Mouse (Mus musculus) heart, embryonic 15.5 days (tissue): ENCODE measurements around the gene Zfp971. TPM values are rescaled to one million over a fixed set of nuclear protein-coding genes. Genes with fewer than 3 reads are reported as not detected.
"Not testable (repeated sequence)": the region's sequence is repeated elsewhere in the genome, so short reads cannot be mapped to it uniquely, and the experiment has no call there.

Experiments
- ATAC-seq: fragments of 200-750 bp; cut with Nextera tagmentation; replicated peaks from 2 replicates; pipeline ENCODE4 v1.8.0; 2017; ENCODE audit warnings: low read depth, moderate TSS enrichment; ENCODE audit not compliant: insufficient number of reproducible peaks, insufficient read depth, low FRiP score
- H3K27ac ChIP-seq: fragments of 300-500 bp; sonication (generic); 2 replicates; pipeline ENCODE4 v1.5.1; 2015; ENCODE audit warnings: mild to moderate bottlenecking, inconsistent platforms
- H3K27me3 ChIP-seq: fragments of 300-500 bp; sonication (generic); 2 replicates; pipeline ENCODE4 v1.6.1; 2015; ENCODE audit warnings: inconsistent platforms
- H3K36me3 ChIP-seq: fragments of 300-500 bp; sonication (generic); 2 replicates; pipeline ENCODE4 v1.6.1; 2015; ENCODE audit warnings: mild to moderate bottlenecking, inconsistent platforms
- H3K4me1 ChIP-seq: fragments of 300-500 bp; sonication (generic); replicated peaks from 2 replicates; pipeline ENCODE4 v1.6.1; 2015; ENCODE audit warnings: inconsistent platforms
- H3K4me2 ChIP-seq: fragments of 300-500 bp; sonication (generic); 2 replicates; pipeline ENCODE4 v1.6.1; 2015; ENCODE audit warnings: inconsistent platforms, mild to moderate bottlenecking, moderate library complexity
- H3K4me3 ChIP-seq: fragments of 300-500 bp; sonication (generic); 2 replicates; pipeline ENCODE4 v1.5.1; 2015; ENCODE audit warnings: mild to moderate bottlenecking, inconsistent platforms
- H3K9ac ChIP-seq: fragments of 300-500 bp; sonication (generic); 2 replicates; pipeline ENCODE4 v1.6.1; 2015; ENCODE audit warnings: mild to moderate bottlenecking, inconsistent platforms
- H3K9me3 ChIP-seq: fragments of 300-500 bp; sonication (generic); replicated peaks from 2 replicates; pipeline ENCODE4 v1.6.1; 2016; ENCODE audit warnings: inconsistent platforms
- WGBS: fragments of 180-500 bp; shearing (Covaris S2); methylation state at CpG from one replicate; pipeline ENCODE4 v1.1.7; 2015; ENCODE audit warnings: mixed read lengths; 5-methylcytosine and 5-hydroxymethylcytosine counted together
- polyA plus RNA-seq: library from polyadenylated mRNA; unstranded; fragments of >200 nt; fragmentation: Nextera tagmentation; extraction: Ambion mirVana; gene quantifications from 2 replicates; pipeline ENCODE4 v1.2.1, GENCODE M21; 2015

Gene Zfp971
- polyA plus RNA-seq, result 13.8 and 14.7 TPM in 2 replicates

DNA sequence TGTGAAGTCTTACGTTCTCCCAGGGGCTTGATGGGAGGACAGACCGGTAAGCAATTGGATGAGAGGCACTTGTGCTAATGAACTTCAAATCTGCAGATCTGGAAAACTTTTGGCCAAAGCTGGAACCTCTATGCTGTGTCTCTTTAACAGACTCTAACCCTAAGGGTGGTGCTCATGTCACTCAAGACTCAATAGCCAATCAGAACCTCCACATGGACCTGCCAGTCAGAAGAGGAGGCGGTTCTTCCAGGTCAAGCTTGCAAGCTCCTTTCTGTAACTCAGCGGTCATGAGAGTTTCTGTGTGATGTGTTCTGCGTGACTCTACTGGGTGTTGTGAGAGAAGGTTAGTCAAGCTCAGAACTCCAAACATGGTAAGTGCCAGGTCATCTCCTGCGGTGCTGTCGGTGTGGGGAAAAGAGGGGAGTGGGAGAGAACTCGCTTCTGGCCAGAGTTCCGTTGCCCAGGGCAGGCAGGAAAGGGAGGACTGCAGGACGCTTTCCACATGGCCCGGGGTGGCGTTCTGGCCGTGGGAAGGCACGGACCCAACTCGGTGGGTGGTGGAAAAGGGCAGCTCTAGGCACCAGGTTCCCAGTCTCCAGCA lies at the start of gene Zfp971:
TSS of gene Zfp971 (plus strand) at position 274 of the 601 bp plus-strand sequence.
- Histone ChIP-seq H3K9ac (peak within 1 kb of the TSS; percentile 66), H3K4me3 (peak within 1 kb of the TSS; percentile 70), H3K27ac (peak within 1 kb of the TSS; percentile 61; the same call in 1 of the 2 replicates), H3K4me2 (peak within 1 kb of the TSS; percentile 60)
- not testable (repeated sequence) for H3K27me3 ChIP-seq, H3K9me3 ChIP-seq, H3K4me1 ChIP-seq, H3K36me3 ChIP-seq, ATAC-seq
- 2% methylated on average over 15 of the region's 15 CpGs for WGBS

DNA sequence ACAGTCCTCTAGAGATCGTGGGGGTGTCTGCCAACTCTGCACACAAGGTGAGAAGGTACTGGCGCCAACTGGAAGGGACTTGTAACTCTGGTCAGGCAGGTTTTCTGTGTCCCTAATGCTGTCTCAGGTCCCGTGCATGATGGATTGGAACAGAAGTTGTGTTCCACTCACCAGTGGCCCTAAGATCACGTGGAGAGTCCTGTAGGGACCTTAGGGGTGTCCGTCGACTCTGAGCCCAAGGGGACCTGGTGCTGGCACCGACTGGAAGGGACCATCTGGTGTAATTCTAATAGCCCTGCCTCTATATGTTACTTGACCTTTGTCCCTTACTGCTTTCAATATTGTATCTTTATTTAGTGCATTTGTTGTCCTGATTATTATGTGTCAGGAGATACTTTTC lies 48.3 kb upstream of the Zfp971 start:
- not testable (repeated sequence) for H3K4me1 ChIP-seq, H3K9me3 ChIP-seq, H3K36me3 ChIP-seq, H3K27me3 ChIP-seq, H3K4me3 ChIP-seq, H3K9ac ChIP-seq, H3K4me2 ChIP-seq, ATAC-seq, H3K27ac ChIP-seq
- 71% methylated on average over 7 of the region's 7 CpGs for WGBS

DNA sequence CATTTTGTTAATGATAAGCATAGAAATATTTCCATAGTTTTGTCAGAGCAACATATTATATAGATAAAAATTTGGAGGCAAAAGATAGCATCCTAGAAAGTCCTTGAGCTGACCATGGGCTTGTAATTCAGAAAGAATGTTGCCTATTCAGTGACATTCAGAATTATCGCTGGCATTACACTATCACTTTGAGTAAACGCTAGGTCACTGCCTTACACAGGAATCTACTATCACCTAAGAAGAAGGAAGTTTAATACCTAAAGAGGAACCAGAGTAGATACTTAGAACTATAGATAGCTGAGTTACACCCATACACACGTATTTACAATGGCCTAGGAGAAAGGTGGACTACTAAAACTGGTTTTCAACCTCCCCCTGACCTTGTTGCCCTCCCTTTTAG lies 3.6 kb upstream of the Zfp971 start:
- ATAC-seq, H3K9me3 ChIP-seq, H3K4me3 ChIP-seq, H3K36me3 ChIP-seq, H3K4me1 ChIP-seq, H3K27me3 ChIP-seq, H3K4me2 ChIP-seq, H3K27ac ChIP-seq, H3K9ac ChIP-seq: not testable (repeated sequence)
- WGBS, result 57% methylated on average over 3 of the region's 3 CpGs

DNA sequence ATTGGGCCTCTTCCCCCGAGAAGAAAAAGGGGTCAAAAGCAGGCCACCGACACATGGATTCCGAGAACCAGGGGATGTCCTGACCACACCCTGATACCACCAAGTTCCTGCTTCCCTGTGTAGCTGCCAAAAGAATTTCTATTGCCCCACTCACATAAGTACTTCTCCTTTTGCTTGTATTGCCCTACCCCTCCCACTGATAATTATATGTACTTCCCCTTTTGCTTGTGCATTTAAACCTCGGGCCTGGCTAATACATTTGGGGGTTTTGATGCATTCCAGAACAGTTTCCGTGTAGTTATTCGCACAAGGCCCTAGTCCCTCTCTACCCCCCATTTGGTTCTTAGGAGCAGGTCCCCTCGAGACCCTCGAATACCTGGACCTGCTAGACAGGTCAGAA lies 2.3 kb upstream of the Zfp971 start:
- not testable (repeated sequence) for H3K27ac ChIP-seq
- WGBS, result 61% methylated on average over 8 of the region's 8 CpGs

DNA sequence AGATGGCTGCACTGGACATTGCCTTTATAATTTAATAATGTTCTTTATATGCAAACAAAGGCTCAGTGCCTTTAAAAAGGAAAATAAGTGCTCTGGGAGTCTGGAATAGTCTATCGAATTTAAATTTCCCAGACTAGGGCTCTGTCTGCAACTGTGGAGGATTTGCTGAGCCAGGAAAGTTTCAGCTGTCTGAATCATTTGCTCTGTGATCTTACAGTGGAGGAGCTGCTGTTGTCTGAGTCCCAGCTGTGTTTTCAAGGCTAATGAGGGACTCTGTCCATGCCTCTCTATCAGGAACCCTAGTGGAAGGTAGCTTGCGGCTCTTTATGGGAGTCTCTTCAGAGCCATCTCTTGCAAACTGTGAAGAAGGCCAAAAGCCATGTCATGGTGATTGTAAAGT lies 777 bp downstream of the Zfp971 start:
- not testable (repeated sequence) for H3K27me3 ChIP-seq, H3K9me3 ChIP-seq, ATAC-seq, H3K36me3 ChIP-seq, H3K4me1 ChIP-seq
- peak overlapping the region; percentile 66 for H3K9ac ChIP-seq
- peak overlapping the region; percentile 70 for H3K4me3 ChIP-seq
- 12% methylated on average over 2 of the region's 2 CpGs for WGBS
- peak overlapping the region; percentile 60 for H3K4me2 ChIP-seq
- peak overlapping the region; percentile 61; the same call in 1 of the 2 replicates for H3K27ac ChIP-seq

More for the DNA sequence above, 2.3 kb upstream of the Zfp971 start:
- H3K9ac ChIP-seq, H3K27me3 ChIP-seq, H3K36me3 ChIP-seq, H3K4me2 ChIP-seq, H3K4me1 ChIP-seq, H3K9me3 ChIP-seq, H3K4me3 ChIP-seq, ATAC-seq: not testable (repeated sequence)

DNA sequence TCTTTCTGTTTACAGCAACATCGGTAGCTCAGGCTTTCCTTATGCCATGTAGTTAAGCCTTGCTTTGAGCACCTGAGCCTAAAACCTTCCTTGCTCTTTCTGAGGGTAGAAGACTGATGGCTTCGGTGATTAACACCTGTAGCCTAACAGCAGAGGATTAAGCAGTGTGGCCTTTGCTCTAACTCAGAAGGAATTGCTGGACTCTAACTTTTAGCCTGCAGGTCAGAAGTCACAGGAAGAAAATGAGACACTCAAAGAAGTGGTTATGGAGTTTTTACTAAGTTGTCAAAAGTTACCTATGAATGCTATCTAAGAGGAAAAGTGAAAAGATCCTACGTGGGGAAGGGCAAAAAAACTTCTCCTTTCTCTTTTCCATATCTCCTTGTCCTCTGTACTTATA lies 4.5 kb downstream of the Zfp971 start:
- not testable (repeated sequence) for H3K27me3 ChIP-seq, H3K4me3 ChIP-seq, H3K9me3 ChIP-seq, H3K4me2 ChIP-seq, H3K4me1 ChIP-seq, H3K9ac ChIP-seq, H3K27ac ChIP-seq, ATAC-seq, H3K36me3 ChIP-seq
- WGBS, result 94% methylated on average over 3 of the region's 3 CpGs

GRCm38 (mm10) chr2:178058195-178058594 lies 35.1 kb downstream of the Zfp971 start:
- H3K9ac ChIP-seq, result no peak overlapping the region
- H3K27ac ChIP-seq, result no peak overlapping the region
- H3K36me3 ChIP-seq, result peaks cover 12% of the 10 kb centered on the region
- H3K9me3 ChIP-seq, result no peaks in the 10 kb centered on the region
- H3K4me3 ChIP-seq, result no peak overlapping the region
- H3K4me2 ChIP-seq, result no peak overlapping the region
- H3K4me1 ChIP-seq, result no peaks in the 10 kb centered on the region
- 5% methylated on average over 1 of the region's 1 CpGs for WGBS
- ATAC-seq, result no peak
- H3K27me3 ChIP-seq, result no peaks in the 10 kb centered on the region

- not testable (repeated sequence) for H3K9me3 ChIP-seq, H3K27ac ChIP-seq, H3K36me3 ChIP-seq, H3K27me3 ChIP-seq, H3K4me1 ChIP-seq, ATAC-seq
- Histone ChIP-seq H3K9ac (peak within 1 kb of the TSS; percentile 56), H3K4me2 (peak within 1 kb of the TSS; percentile 55), H3K4me3 (peak within 1 kb of the TSS; percentile 55)
- 0% methylated on average over 7 of the region's 14 CpGs for WGBS
Measured at GRCm38 (mm10) chr2:178078166-178078717, 55.2 kb downstream of the Zfp971 start, which contains the start of gene Zfp931. Gene Zfp931 (minus strand): TSS chr2:178078476.

Other genes starting within 250 kb of the Zfp971 start
- gene Gm14325, start 182.9 kb upstream of the Zfp971 start, polyA plus RNA-seq, result 26.9 and 28.8 TPM in 2 replicates
- gene Gm14327, start 126.2 kb upstream of the Zfp971 start, polyA plus RNA-seq, result 2.9 and 4.4 TPM in 2 replicates
- 0.87 TPM in 1 of 2 replicates, not detected in the other for gene Zfp972, start 97.7 kb upstream of the Zfp971 start, polyA plus RNA-seq
- 19.1 and 21.7 TPM in 2 replicates for gene Gm14326, start 66.0 kb upstream of the Zfp971 start, polyA plus RNA-seq
- gene Zfp931, start 55.2 kb downstream of the Zfp971 start, polyA plus RNA-seq, result 11.1 and 12.5 TPM in 2 replicates
- 5.9 and 6.5 TPM in 2 replicates for gene Phactr3, start 95.7 kb downstream of the Zfp971 start, polyA plus RNA-seq